Mouse (Mus musculus): ENCODE data around the gene Fxyd7. TPM values are rescaled to one million over a fixed set of nuclear protein-coding genes. Genes with fewer than 3 reads are reported as not detected.

Gene Fxyd7
- total RNA-seq, 2 experiments from 2014 or later = 8.9 to 13.3 TPM

DNA sequence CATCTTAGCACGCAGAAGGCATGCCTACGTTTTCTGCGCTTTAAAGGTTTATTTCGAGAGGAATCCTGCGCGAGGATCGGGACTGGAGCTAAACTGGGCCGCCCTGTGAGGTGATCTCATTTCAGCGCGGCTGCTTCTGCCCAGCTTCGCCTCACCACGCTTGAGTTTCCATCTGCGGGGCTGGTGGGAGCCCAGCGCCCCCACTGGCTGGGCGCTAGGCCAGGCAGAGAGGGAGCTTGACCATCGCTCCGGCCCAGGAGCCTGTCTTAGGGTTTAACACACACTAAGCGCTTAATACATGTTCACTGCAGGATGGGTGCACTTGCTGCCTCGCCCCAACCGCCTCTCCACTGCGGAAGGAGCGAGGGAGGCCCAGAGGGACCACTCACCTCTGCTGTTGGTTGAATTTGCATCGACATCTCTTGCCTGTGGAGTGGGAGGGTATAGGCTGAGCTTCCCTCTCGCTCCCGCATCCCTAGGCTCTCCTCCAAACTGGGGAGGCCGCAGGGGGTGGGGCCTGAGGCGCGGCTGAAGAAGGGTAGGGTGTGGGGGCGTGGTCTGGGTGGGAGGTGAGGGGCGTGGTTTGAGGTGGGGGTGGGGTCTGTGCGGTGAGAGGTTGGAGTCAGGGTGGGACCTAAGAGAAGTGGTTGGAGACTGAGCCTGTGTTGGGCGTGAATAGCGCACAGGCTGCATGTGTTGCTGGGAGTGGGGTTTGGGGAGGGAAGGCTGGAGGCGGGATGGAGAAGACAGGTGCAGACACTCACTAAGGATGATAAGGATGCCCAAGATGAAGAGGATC is 1.6 kb upstream of the Fxyd7 start:
- no peak for DNase-seq (ENCODE audit: low spot score in 2 of 2)

- DNase-seq (ENCODE audit: low spot score in 2 of 2) = no peak
These were observed 976 bp upstream of the Fxyd7 start for GRCm38 (mm10) chr7:31052251-31052635.

- no peak for DNase-seq (ENCODE audit: low spot score in 2 of 2)
These were observed 346 bp downstream of the Fxyd7 start for GRCm38 (mm10) chr7:31050921-31051320.

GRCm38 (mm10) chr7:31050487-31050886 is 780 bp downstream of the Fxyd7 start:
- DNase-seq (ENCODE audit: low spot score in 2 of 2) = no peak

GRCm38 (mm10) chr7:31049846-31050281 is 1.4 kb downstream of the Fxyd7 start:
- DNase-seq (ENCODE audit: low spot score in 2 of 2) = no peak

GRCm38 (mm10) chr7:31049135-31049845 is 2.0 kb downstream of the Fxyd7 start:
- DNase-seq (ENCODE audit: low spot score in 2 of 2) = no peak

DNA sequence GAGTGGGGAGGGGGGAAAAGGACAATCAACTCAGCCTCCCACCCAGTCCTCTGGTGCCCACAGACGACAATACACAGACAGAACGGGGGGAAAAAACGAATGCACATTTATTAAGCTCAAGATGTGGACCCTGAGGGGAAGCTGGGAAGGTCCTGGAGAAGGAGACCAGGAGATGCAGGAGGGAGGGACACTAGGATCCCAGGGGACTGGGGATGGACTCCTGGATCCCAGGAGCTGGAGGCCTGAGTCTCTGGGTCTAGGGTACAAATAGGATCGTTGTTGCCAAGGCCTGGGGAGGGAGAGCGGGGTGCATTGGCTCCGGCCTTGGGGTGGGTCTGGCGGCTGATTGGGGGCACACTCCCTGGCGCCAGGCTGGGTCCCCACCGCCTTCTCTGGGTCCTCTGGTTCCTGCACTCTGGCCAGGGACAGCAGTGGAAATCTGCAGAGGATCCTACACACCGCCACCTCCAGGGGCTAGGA is 8.8 kb downstream of the Fxyd7 start, which contains the start of gene Fxyd5:
Gene Fxyd5 (minus strand): TSS at position 51 of the 480 bp plus-strand sequence.
- DNase-seq (ENCODE audit: low spot score in 2 of 2) = no peak

GRCm38 (mm10) chr7:31041662-31042315 is 9.5 kb downstream of the Fxyd7 start:
- no peak for DNase-seq (ENCODE audit: low spot score in 2 of 2)

- no peak for DNase-seq (ENCODE audit: low spot score in 2 of 2)
These were observed 10.3 kb downstream of the Fxyd7 start for GRCm38 (mm10) chr7:31041023-31041407.

DNA sequence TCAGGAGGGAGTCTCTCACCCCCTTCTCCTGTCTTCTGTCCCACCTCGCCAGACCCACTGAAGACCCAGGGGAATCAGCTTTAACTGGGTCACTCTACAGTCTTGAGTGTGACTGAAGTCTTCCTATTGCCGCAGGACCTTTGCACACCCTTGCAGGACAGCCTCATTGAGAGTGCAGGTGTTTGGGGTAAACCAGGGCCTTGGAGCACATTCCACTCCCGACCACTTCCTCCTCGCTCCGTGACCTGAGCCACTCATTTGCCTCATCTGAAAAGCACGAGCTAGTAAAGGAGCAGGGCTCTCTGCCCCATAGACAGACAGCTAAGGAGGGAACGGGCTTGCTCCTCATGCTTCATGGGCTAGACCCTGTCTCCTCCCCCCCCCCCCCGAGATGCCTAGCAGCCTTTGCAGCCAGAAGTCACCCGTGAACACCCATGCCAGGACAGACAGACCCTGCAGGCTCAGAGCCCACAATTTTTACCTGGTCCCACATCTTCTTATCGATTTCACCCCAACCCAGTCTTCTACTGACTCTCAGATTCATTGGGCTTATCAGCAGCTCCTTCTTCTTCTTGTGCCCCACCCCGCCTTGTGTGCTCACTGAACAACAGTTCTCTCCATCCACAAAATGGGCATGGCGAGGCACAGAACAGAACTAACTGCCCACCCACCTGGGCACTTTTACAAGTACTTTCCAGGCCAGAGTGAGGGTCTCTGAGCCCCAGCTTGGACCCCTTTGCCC is 10.8 kb downstream of the Fxyd7 start:
- DNase-seq (ENCODE audit: low spot score in 2 of 2) = no peak

DNA sequence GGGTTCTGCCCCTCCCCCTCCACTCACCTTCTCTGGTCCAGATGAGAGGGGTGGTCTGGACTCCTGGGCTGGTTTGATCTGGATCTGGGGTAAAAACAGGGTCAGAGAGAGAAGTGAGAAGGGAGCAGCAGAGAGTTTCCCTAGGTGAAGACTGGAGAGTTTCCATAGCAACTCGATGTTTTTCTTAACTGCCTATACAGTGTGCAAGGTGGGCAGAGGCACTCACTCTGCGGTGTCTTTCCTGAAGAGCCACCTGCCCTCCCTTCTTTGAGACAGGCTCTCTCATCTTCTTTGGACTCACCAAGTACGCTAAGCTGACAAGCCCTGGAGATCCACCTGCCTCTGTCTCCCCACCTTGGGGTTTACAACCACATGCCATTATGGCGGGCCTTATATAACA is 12.3 kb downstream of the Fxyd7 start:
- no peak for DNase-seq (ENCODE audit: low spot score in 2 of 2)

GRCm38 (mm10) chr7:31037675-31038074 is 13.6 kb downstream of the Fxyd7 start:
- no peak for DNase-seq (ENCODE audit: low spot score in 2 of 2)

DNA sequence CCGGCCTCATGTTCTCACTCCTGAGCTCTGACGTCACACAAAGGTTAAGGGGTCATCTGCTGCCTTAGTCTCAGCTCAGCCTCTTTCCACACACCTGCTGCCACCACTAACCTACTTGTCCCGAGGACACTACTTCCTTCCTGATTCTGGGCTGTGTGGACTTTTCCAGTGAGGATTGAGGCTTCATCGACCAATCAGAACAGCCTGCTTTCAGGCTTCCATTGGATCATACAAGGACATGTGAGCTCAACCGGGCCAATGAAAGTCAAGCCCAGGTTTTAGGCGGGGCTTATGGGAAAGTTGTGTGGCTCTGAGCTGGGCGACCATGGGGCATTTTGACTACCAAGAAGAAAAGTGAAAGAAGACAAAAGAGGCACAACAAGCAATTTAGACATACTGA is 14.3 kb downstream of the Fxyd7 start:
- DNase-seq (ENCODE audit: low spot score in 2 of 2) = no peak

- DNase-seq (ENCODE audit: low spot score in 2 of 2) = no peak
These were observed 16.0 kb downstream of the Fxyd7 start for GRCm38 (mm10) chr7:31035291-31035690.

DNA sequence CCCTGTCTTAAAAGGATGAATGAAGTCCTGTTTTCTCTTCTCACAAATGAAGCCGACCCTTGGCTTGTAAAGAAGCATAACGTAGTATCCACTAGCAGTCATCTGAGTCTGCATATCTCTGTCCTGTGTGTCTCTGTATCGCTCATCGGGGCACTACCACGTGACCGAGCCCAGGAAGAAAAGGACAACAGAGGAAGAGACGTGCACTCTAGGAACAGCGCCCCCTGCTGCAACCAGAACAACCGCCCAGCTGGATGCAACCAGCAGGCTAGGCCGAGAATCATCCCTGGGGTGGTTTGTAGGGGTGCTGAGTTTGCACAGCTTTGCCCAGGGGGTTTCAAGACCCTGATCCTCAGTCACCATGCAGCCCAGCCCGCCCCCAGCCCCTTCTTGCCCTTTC is 16.5 kb downstream of the Fxyd7 start:
- DNase-seq (ENCODE audit: low spot score in 2 of 2) = no peak

GRCm38 (mm10) chr7:31033409-31034165 is 17.7 kb downstream of the Fxyd7 start:
- no peak for DNase-seq (ENCODE audit: low spot score in 2 of 2)

DNA sequence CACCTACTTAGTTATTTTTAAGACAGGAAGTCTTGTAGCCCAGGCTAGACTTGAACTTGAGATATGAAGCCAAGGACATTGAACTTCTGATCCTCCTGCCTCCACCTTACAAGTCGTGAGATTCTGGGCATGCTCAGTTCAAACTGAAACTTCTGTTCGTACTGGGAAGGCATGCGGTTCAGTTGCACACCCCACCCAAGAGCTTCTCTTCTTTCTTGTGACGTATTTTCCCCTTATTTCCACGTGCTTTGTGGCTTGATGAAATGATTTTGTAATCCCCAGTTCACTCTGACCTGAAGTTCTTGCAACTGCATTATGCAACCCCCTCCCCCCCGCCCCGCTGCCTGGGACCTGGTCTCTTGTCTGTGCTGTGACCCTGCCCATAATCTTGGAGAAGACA is 19.5 kb downstream of the Fxyd7 start:
- no peak for DNase-seq (ENCODE audit: low spot score in 2 of 2)

GRCm38 (mm10) chr7:31030717-31031116 is 20.6 kb downstream of the Fxyd7 start:
- no peak for DNase-seq (ENCODE audit: low spot score in 2 of 2)

DNA sequence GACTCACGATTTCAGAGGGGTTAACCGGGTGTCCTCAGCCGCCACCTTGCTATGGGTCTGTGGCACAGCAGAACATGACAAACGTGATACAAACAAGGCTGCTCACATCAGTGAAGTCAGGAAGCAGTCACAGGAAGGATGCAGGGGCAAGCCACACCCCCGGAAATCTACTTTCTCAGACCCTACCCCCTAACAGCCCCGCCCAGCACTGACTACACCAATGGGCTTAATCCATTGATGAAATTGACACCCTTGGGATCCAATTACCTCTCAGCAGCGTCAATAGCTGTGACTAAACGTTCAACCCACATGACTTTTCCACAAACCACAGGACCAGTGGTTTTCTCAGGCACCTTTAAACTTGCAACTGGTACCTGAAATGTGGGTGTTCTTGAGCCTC is 22.7 kb downstream of the Fxyd7 start:
- DNase-seq (ENCODE audit: low spot score in 2 of 2) = no peak

GRCm38 (mm10) chr7:31017104-31017901 is 34.0 kb downstream of the Fxyd7 start:
- no peak for DNase-seq (ENCODE audit: low spot score in 2 of 2)

All from adrenal gland, postnatal 4 days (tissue).